Mouse (Mus musculus): ENCODE data around the gene Adamts20. TPM values are rescaled to one million over a fixed set of nuclear protein-coding genes. Genes with fewer than 3 reads are reported as not detected.

Adamts20 gene
- total RNA-seq, 2 experiments from 2014 or later = not detected

DNA sequence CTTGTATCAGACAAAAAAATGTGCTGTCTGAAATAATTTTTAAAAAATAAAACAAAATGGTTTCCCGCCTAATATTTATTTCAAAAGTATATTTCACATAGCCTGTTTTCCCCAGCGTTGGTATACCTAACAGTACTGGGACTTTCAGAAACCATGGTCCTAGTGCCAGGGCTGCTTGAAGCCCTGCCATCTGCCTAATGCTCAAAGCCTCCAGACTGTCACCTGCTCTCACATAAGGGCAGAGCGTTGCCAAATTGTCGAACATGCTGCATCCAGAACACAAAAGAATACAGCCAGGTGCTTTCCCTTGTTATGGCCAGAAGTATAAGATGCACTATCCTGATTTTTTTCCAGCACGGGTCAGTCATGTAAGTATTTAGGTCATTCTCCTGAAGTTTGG lies 209.7 kb downstream of the Adamts20 start:
- no peak for ATAC-seq (replicated peaks; ENCODE audit: low FRiP score, poor library complexity, severe bottlenecking)

DNA sequence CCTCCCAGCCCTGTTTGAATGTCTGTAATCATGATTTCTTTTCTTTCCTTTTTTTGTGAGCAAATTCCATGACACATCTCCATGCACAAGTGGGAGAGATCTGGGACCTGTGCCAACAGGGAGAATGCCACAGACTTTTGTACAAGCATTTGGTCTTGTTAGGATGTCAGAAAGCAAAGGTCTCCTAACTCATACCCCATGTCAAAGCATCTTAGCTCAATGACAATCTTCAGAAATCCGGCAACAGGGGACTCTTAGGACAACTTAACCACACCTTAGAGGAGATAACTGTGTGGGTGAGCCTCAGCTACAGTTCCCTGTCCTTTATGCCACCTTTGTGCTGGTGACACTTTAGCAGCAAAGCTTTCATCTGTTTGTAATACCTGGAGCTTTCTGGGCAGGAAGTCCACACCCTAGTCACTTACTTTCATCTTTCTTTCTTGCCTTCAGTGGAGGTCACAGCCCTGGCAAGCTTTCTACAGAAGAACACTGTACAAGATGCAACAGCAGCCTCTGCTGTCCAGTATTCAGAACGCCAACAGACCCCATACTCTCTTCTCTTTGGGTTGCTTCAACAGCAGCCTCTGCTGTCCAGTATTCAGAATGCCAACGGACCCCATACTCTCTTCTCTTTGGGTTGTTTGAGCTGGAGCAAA lies 210.2 kb downstream of the Adamts20 start:
- no peak for ATAC-seq (replicated peaks; ENCODE audit: low FRiP score, poor library complexity, severe bottlenecking)

DNA sequence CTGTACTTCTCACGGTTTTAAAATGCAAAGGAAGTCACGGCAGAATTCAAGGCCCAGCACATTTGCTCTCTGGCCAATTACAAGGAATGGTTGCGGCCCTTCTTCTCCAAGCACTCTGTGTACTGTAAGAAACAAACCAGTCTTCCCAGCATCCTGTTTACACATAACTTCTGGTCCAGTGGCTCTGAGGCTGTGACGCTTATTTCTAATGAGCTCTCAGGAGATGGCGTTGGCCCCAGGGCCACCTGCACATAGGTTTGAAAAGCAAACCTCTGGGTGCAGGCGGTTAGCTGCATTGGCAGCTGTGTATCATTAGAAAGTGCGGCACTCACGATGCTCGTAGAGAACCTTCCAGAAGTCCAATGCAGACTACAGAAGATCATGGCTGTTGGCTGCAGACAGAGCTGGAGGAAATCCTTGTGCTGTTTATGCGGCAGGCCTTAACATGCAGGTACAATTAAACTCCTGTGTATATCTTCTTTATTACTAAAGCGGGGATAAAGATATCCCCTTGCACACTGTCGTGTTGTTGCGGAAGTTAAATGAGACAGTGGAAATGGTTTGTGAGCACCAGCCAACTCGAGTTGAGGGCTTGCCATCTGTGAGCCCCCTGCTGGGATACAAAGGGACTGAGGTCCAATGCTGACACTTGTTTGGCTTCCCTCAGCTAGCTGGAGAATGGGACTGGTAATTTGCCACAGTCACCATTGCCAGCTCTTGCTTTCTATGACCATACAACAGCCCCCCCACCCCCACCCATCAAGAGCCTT lies 210.9 kb downstream of the Adamts20 start:
- no peak for ATAC-seq (replicated peaks; ENCODE audit: low FRiP score, poor library complexity, severe bottlenecking)

DNA sequence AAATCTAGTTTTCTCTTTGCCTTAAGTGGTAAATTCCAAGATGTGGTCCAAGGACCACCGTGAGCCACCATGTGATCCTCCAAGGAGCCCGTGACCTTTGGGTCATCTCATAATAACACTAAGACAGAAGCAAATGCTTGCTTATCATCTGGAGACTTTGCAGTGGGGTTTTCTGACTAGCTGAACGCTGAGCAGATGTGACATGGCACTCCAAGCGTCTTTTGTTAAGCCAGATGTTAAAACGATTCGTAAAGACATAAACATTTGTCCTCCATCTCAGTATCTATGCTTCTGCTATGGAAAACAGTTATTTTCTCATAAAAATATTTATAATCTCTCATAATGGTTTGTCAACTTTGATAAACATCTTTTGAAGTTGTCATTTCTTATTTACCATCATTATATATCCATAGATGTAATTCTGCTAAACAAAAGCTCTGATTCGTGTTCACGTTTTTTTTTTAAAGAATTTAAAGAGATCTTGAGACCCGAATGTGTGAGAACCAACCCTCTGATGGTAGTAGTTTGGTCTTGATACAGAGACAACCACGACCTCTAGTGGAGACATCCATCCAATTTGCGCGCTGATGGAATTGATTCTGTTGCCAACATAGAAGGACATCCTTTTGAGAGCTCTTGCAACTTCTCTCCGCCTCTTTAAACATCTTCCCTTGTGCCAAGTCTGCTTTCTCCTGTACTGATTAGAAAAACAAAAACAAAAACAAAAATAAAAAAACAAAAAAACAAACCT lies 212.1 kb downstream of the Adamts20 start:
- ATAC-seq (replicated peaks; ENCODE audit: low FRiP score, poor library complexity, severe bottlenecking) = no peak

DNA sequence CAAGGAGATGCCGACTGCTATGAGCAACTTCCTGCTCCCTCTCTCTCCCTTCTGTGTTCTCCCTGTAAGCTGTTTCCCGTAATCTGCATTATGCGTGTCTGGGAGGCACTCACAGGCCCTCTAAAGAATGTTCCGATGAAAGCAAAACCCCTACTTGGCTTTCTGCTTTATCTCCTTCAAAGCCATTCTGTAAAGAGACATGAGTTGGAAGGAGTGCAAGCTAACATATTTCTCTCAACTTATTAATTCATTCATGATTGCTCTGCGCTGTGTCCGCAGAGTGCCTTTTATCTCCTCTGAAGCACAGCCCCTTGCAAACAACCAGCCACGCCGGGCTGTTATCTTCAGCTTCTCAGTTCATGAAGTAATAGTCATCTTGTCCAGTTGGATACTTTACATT lies 215.5 kb downstream of the Adamts20 start:
- ATAC-seq (replicated peaks; ENCODE audit: low FRiP score, poor library complexity, severe bottlenecking) = no peak

DNA sequence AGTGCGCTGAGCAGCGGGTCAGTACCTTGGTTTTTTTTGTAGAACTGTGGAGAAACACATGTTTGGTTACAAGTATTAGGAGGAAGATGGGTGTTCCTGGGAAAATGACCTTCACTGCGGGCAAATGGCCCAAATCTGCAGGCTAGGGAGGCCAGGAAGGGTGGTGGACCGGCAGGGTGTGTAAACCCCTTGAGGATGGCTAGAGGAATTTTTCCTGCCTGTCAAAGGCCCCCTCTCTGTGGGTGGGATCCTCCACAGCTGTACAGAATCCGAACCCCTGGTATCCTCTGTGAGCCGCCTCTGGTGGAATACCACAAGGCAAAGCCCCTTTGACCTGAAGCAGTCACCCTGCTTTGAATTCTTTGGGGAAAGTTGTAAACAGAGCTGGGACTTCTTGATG lies 216.8 kb downstream of the Adamts20 start:
- no peak for ATAC-seq (replicated peaks; ENCODE audit: low FRiP score, poor library complexity, severe bottlenecking)

DNA sequence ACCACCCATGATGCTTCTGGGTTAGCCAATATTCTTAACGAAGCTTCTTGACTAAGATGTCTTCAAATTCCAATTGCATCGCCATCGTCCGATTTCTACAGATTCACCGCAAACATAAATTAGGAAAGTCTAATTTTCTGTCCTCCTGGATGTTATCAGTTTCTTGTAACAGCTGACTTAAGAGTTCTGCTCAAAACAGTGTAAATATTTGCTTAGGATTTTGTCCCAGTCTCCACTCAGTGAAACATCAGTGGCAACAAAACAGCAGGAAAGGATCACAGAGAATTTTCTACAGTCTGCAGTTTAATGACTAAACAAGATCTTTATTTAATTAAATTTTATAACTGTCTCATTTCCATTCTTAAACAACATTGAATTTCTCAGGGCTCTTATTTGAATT lies 218.5 kb downstream of the Adamts20 start:
- ATAC-seq (replicated peaks; ENCODE audit: low FRiP score, poor library complexity, severe bottlenecking) = no peak

DNA sequence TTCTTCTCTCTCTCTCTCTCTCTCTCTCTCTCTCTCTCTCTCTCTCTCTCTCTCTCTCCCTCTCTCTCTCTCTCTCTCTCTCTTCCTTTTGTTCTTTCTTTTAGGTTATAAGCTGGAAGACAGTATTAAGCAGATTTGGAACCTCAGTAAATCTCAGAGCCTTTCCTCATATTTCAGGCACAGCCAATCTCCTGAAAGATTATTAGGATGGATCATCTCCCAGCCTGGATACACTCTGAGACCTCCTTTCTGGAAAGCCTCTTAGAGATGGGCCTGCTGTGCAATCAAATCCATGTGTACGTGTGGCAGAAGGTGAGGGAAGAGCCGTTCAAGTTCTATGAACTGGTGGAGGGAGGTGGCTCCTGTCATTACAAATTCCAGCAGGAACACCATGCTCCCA lies 220.9 kb downstream of the Adamts20 start:
- ATAC-seq (replicated peaks; ENCODE audit: low FRiP score, poor library complexity, severe bottlenecking) = no peak

DNA sequence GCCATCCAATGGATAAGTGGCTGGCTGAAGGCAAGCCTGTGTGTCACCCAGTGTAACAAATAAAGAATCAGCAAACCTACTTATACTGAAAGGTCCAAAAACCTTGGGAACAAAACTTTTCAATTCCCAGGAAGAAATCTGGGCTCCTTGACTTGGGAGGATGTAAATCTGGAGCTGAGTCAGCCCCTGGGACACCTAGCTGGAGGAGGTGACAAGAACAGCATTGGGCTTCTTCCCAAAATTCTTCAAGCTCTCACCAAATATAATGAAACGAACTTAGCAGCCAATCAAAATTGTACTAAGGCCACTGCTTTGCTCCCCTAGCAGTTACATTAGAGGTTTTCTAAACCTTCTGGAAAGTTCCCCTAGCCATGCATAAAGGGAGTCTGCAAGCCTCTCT lies 223.1 kb downstream of the Adamts20 start:
- ATAC-seq (replicated peaks; ENCODE audit: low FRiP score, poor library complexity, severe bottlenecking) = no peak

DNA sequence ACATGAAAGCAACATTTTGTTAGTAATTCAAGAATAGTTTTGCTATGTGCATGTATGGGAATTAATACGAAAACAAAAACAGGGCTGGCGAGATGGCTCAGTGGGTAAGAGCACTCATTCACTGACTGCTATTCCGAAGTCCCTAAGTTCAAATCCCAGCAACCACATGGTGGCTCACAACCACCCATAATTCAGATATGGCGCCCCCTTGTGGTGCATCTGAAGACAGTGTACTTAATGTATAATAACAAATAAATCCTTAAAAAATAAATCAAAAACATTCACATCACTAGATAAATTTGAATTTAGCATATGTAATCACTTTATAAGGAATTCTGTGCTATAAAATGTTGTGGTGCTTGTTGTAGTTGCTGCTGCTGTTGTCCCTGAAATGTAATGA lies 225.6 kb downstream of the Adamts20 start:
- ATAC-seq (replicated peaks; ENCODE audit: low FRiP score, poor library complexity, severe bottlenecking) = no peak

DNA sequence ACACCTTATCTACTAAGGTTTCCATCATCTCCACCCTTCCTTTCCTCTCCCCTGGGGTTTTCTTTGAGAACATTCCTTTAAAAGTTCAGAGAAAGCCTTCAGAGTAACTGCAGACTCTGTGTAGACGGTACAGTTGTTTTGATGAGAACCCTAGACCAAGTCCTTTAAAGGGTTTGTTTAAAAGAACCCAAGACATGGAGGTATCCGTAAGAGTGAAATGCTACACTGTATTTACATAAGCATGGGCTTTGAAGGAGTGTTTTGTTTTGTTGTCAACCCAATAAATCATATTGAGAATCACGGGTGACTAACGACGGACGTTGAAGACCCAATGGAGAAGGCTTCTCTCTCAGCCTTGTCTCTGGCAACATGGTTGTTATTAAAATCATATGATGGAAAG lies 226.1 kb downstream of the Adamts20 start:
- ATAC-seq (replicated peaks; ENCODE audit: low FRiP score, poor library complexity, severe bottlenecking) = no peak

DNA sequence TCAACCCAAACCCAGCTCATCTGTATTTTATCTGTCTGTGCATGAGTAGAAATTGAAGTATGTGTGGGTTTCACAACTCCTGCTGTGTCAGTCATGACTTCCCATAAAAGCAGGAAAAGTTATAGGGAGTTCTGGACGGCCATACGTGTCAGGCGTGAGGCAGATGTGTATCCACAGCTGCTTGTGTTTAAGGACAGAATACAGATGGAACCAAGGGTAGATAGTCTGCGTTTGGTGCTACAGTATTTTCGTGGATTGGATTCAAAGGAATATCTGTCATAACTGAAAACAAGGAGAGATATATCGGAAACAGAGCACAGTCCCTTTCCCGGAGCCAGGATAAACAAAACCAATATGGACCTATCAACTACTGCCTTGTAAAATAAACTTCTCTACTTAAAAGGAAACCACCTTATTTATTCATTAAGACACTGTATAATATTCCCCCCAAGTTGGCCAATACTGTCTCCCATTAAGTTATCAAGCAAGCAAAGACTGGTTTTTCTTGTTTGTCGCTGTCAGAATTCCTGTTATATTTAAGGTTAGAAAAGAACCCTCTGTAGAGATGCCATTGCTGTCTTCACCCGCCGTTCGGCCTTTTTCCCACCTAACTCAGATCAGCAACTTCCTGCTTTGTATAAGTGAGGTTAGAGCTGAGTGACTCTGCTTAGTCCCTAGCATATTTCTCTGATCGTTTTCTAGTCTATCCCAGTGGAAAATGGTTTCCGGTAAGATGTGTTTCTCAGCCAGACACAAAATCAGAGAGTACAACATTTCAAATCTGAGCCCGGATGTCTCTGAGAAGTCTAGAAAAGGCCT lies 227.0 kb downstream of the Adamts20 start:
- ATAC-seq (replicated peaks; ENCODE audit: low FRiP score, poor library complexity, severe bottlenecking) = no peak

DNA sequence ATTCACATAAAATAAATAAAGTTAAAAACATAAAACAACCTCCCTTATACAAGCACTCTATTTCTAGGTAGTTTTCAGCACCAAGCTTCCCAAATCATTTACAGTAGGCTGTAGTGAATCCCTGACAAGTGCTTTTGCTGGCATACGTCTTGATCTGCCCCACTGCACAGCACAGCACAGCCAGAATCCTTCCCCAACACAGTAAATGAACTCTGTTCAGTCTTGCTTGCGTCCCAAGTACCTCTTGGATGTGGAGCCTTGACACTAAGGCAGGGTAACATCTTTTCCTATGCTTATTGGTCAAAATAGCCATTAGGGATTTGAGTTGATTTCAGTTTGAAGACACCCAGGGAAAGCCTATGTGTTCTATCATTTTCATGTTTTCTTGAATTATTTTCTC lies 228.5 kb downstream of the Adamts20 start:
- no peak for ATAC-seq (replicated peaks; ENCODE audit: low FRiP score, poor library complexity, severe bottlenecking)

DNA sequence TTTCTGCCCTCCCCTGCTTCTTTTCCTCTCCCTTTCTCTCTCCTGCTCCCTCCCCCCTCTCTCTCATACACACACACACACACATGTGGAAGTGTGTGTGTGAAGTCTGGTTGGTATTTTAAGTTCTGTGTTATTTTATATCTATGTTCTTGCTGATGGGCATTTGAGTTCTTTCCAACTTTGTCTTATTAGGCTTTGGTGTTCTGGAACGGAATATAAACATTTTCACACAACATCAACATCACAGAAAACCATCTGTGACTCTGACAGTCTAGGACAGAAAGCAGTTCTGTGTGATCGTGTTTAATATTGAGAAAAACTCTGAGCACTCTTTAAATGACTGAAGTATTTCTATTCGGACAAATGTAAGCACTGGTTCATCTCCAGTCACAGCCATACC lies 229.1 kb downstream of the Adamts20 start:
- no peak for ATAC-seq (replicated peaks; ENCODE audit: low FRiP score, poor library complexity, severe bottlenecking)

DNA sequence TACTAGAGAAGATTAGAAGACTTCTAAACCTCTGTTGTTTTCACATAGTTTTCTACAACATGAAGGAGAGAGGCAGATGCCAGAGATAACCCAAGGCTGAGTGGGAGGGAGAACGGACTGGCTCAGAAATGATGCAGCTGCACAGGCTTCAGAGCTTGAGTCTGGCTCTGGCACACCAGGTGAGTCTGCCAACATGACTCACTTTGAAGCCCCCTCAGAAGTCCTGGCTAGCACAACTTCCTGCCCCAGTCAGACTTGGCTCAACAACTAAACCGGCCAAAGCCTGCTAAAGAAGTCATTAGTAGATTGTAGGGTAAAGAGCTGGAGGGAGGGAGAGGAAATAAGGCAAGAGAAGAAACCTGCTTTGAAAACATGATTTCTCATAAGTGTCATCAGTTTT lies 230.0 kb downstream of the Adamts20 start:
- ATAC-seq (replicated peaks; ENCODE audit: low FRiP score, poor library complexity, severe bottlenecking) = no peak

DNA sequence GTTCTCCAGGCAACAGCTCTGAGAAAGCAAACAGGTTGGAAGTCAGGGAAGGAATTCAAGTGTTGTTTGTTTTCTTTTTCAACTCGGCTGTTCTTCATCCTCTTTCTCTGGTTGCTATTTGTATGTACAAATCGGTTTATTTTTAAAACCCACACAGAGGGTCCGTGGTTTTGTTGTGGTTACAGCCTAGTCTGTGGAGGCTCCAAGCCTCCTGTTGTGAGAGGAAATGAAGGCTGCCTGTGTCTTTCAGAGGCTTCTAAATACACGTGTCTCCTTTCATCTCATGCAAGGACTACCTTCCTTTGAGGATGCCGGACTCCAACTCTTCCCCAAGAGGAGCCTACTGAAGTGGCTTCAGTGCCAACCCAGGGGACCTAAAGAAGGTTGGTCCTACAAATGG lies 234.0 kb downstream of the Adamts20 start:
- no peak for ATAC-seq (replicated peaks; ENCODE audit: low FRiP score, poor library complexity, severe bottlenecking)

DNA sequence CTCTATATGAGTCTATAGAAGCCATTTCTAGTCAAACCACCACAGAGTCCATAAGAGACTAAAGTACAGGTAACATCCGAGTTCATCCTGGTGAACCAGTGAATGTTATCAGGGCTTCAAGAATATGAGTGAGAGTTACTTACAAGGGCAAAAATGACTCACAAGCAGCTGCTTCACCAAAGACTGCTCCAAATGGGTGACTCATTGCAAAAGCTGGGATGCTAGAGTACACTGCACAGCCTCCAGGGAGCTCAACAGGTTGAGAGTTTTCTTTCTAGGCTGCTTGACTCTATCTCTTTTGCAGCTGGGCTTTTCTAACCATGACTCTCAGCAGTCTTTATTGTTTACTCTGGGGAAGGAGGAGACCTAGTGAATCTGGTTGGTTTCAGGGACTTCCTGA lies 237.8 kb downstream of the Adamts20 start:
- ATAC-seq (replicated peaks; ENCODE audit: low FRiP score, poor library complexity, severe bottlenecking) = no peak

DNA sequence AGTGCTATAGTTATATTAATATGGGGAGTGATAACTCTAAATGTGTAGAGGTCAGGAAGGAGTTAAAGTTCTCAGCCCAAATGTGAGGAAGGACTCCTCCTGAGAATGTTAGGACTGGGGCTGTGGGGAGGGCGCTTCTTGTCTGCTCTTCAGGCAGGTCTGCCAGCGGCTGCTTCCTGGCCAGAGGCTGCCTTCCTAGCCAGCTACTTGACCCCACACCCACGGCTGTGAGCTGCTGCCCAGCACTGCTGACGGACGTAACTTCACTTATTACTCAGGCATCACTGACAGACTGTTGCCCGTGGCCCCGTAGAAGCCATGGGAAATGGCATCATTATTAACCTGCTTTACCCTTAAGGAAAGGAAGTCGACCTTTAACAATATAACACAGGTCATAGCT lies 242.1 kb downstream of the Adamts20 start:
- ATAC-seq (replicated peaks; ENCODE audit: low FRiP score, poor library complexity, severe bottlenecking) = no peak

DNA sequence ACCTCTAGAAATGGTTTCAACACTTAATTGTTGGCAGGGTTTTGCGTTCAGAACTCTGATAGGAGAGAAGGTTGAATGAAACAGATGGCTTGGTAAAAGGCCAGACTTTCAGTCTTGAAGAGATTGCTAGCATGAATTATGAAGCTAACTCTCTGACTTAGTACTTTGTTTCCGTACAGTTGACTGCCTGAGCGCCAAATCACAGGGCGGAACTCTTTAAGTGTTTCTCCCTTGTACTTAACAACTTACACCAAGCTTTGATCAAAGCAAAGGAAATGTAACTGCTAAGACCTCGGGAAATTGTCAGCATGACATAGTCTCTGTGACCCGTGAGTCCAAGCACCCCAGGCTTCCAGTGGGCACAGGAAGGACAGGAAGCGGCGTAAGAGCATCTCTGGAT lies 244.5 kb downstream of the Adamts20 start:
- no peak for ATAC-seq (replicated peaks; ENCODE audit: low FRiP score, poor library complexity, severe bottlenecking)
